Mouse (Mus musculus) yolk sac, embryonic 10.5 days (tissue): ENCODE measurements around the gene Gjb3.

ENCODE experiments used
- DNase-seq: peaks from one replicate; pipeline ENCODE4 v3.0.0-alpha.2; 2017; ENCODE audit warnings: low spot score

Gjb3 gene

DNA sequence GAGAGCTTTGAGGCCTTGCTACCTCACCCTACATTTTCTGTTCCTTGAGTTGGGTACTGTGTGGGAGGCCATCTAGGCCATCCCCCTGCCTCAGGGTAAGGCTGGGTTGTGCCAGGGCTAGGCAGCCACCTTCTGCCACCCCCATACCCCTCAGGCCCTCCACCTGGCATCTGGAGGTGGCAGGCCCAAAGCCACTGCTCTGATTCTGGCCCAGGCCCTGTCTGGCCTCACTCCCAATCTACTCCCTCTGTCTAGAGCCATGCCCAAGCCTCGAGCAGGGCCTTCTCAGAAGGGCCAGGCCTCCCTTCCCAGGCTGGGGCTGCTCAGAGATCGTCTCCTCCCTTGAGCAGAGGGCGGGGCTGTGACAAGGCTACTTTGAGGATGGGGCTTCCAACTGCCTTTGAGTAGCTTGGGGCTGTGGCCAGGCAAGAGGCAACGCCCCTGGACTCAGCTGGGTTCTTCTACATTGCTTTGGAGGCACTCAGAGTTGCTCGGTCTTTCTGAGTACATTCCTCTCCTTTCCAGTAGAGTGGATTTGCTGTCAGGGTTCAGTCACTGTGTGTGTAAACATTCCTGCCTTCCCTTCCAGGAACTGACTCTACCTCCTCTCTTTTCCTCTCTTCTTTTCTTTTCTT lies 4.3 kb upstream of the Gjb3 start:
- DNase-seq = no peak

- DNase-seq = no peak
These were observed 527 bp upstream of the Gjb3 start for GRCm38 (mm10) chr4:127331171-127331570.

DNA sequence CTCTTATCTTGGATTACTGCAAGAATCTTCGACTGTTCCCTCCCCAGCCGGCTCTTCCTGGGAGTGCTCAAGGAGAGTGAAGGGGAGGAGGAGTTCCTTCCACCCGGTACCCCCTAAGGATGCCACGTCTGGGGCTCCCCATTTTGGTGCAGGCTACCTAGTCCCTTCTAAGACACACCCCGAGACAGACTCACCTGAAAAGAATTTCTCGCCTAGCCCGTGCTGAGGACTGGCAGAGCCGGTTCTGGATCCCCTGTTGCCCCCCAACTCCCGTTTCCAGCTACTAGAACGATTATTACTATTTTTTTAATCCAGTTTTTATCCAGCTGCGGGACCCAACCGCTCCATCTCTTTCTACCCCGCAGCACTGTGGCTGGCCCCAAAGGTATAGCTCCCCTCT lies 893 bp downstream of the Gjb3 start:
- no peak for DNase-seq

DNA sequence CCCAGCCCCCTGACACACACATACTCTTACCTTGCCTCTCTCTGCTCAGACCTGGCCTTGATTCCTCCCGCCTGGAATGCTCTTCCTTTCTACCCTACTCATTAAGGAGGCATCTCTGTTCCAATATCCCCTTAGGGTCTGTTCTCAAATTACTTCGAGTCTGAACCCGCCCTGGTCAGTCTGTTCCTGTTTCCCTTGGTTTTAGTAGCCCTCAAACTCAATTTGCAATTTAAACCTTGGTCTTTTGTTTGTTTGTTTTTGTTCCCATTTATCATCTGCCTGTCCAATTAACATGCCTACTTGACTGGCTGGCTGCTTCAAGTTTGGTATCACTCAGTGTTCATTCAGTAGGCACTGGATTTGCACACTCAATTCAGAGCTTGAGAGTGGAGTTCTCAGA lies 1.6 kb downstream of the Gjb3 start:
- DNase-seq = no peak

- no peak for DNase-seq
These were observed 2.3 kb downstream of the Gjb3 start for GRCm38 (mm10) chr4:127328378-127328777.

- no peak for DNase-seq
These were observed 2.9 kb downstream of the Gjb3 start for GRCm38 (mm10) chr4:127327749-127328148.

DNA sequence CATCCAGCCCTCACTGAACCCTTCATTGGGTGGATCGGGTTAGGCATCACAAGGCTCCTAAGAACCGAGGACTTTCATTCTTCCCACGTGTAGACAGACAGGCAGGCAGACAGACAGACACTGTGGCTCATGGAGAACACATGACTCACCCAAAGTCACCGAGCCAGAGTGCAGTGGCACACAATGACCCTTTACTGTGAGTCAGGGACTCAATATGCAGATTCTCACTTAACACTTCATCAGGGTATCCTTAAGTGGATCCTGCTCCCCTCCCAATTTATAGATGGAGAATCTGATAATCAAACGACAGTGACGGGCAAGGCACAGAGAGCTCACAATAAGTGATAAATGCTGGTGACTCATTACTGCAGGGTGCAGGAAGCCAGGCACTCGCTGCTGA lies 3.4 kb downstream of the Gjb3 start:
- no peak for DNase-seq

GRCm38 (mm10) chr4:127325276-127325675 lies 5.4 kb downstream of the Gjb3 start:
- DNase-seq = no peak

- DNase-seq = peak; percentile 57
These were observed 5.9 kb downstream of the Gjb3 start for GRCm38 (mm10) chr4:127324759-127325158.

- DNase-seq = no peak
These were observed 6.3 kb downstream of the Gjb3 start for GRCm38 (mm10) chr4:127324296-127324695.

GRCm38 (mm10) chr4:127323651-127324050 lies 7.0 kb downstream of the Gjb3 start:
- DNase-seq = no peak

DNA sequence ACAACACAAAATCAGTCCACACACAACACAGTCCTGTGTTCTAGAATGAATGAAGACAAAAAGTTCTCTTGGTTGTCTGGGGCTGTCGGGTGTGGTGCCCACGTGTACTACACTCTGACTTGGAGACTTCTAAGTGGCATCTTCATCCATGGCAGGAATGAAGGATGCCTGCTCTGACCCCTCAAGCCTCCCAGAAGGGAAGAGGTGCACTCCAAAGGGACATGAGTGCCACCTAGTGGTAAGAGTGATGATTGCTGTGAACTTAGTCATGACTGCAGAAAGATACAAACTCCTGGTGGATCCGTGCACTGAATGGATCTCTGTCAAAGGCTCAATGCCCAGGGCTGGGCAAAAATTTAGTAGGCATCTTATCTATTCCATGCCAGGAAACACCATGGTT lies 11.0 kb downstream of the Gjb3 start:
- DNase-seq = peak; percentile 41

DNA sequence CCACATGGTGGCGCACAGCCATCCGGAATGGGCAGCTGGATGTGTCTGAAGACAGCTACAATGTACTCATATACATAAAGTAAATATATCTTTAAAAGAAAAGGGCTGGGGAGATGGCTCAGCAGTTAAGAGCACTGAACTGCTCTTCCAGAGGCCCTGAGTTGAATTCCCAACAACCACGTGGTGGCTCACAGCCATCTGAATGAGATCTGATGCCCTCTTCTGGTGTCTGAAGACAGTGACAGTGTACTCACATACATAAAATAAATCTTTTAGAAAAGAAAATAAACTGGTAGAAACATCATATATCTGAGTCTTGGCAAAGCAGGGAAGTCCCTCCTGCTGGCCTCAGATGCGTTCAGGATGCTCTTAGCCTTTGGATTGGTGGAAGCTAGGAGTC lies 13.5 kb downstream of the Gjb3 start:
- DNase-seq = no peak

DNA sequence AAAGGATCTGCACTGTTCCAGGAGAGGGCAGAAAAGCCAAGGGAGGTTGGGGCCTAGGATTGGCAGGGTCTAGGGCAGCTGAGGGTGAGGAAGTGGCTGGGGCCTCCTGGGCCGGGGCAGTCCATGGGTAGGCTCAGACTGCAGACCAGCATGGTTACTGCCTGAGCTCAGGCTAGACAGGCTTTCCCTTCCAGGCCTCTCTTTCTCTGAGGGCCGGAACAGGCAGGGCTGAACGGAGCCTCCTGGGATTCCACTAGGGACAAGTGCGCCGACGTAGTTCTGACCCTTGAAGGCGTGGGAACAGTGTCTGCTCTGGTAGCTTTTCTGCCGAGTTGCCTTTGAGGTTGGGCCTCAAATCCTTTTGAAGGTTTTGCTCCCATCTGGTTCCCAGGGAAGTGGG lies 14.9 kb downstream of the Gjb3 start:
- no peak for DNase-seq

- DNase-seq = no peak
These were observed 16.1 kb downstream of the Gjb3 start for GRCm38 (mm10) chr4:127314585-127314984.

DNA sequence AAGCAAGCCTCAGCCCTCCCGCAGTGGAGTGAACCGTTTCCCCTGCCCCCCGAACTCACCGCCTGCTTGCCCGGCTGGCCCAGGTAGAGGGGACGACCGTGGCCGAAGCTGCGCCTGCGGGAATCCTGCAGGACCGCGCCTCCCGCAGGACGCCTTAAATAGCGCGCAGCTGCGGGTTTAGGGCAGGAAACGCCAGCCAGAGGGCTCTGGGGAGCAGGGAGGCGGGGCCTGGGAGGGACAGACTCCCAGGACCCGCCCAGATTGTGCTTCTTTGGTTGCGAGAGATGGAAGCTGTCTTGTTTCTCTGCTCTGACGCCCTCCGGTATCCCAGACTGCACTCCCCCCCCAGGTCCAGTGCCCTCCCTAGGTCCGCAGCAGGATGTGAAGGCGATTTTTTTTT lies 16.8 kb downstream of the Gjb3 start, which contains the start of gene Gja4:
Gene Gja4 (minus strand): TSS at position 179 of the 400 bp plus-strand sequence.
- DNase-seq = peak; percentile 72

- DNase-seq = no peak
These were observed 18.3 kb downstream of the Gjb3 start for GRCm38 (mm10) chr4:127312349-127312748.

DNA sequence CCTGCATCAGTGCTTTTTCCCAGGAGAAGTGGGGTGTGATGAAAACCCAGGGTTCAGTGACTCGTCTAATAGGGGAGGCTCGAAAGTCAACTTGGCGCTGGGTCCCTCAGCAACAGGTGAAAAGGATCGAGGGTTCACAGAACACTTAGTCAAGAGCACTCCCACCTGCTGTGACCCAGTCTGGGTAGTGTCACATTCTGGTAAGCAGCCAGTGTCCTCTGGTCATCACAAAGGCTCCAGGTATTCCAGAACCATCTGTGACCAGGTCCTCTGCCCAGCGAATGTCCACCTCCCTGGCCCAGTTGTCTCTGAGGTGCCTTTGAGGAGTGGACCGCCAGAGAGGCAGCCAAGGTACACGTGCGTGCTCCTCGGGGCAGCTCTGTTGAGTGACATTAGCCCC lies 19.1 kb downstream of the Gjb3 start:
- no peak for DNase-seq

DNA sequence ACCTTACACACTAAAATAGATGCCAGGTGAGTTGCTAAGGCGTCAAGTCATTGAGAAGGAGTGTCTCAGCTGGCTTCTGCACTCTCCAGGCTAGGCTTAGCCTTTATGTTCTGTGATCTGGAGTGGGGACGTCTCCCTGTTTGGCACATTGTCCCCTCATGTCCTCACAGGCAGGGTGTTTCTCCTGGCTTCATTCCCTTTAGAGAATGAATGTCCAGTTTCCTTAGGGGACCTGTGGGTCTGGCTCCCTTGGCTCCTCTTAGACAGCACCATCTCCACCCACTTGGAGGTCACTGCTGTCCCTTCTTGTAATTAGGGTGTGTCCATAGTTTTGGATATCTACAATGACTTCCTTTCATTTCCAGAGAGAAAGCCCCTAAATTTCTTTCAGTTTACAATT lies 23.7 kb downstream of the Gjb3 start:
- no peak for DNase-seq

DNA sequence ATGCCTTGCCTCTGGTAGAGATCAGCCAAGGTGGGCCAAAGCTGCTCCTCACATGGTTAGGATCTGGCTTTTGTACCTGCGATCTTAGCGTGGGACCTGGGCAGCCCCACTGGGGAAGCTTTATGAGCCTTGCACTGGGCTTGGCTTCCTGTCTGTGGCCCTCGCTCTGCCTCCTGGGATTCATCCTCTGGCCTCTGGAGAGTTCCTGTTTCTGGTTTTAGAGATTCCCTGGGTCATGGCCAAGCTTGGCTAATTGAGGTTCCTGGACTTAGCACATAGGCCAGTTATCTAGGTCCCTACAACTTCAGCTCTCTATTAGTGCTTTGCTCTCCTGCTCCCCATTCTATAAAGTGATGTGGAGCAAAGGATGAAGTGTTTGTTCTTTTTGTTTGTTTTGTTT lies 26.8 kb downstream of the Gjb3 start:
- DNase-seq = no peak

DNA sequence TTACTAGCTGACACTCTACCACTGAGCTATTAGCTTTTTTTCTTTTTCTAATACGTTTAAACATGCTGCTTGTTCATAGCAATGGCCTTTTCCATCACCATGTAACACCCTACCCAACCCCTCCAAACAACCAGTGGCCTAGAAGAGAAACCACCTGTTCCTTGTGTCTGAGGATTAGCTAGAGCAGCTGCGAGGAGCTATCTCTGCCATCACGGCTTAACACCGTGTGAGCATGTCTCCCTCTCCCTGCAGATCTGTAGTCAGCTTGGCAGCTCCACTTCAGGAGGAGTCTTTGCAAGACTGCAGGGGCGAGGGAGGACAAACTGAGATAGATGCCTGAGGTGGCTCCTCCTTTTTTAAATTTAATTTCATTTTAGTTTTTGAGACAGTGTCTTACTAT lies 30.1 kb downstream of the Gjb3 start:
- DNase-seq = no peak

DNA sequence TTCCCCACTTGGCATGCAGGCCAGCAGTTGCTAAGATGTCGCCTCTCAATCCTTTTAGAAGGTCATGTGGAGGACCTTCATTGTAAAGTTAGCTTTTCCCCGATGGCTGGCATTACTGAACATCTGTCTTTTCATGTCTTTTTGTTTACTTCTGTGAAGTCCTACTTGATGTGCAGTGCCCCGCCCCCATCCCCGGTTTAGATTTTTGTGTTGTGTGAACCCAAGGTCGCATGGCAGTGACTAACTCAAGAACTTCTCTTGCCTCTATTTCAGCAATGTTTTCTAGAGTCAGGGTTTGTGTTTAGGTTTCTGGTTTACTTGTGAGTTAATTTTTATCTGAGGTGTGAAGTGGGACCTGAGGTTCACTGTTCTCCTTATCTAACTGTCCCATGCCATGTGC lies 38.0 kb downstream of the Gjb3 start:
- peak; percentile 55 for DNase-seq

DNA sequence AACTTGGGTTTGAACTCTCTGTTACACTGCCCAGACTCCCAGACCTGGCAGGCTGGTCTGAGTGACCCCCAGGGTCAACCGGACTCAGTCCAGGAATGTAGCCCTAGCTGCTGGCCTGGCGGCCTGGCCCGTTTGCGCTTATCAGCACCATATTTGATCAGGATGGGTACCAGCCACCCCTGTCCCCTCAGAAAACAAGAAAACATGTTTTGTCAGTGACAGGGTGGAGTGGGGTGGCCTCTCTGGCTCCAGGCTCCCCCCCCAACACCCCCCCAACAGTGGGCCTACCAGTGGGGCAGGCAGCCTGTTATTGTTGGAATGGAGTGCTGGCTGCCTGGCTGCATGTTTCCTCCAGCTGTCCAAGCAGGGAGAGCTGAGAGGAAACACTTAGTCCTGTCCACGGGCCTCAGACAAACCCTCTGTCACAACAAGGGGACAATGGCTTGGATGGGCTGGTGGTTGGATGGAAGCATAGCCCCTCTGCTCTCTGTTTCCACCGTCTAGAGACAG lies 41.5 kb downstream of the Gjb3 start:
- no peak for DNase-seq

GRCm38 (mm10) chr4:127286907-127287306 lies 43.7 kb downstream of the Gjb3 start:
- no peak for DNase-seq
